Mouse (Mus musculus): Measurements from ENCODE around the gene Phlda3.

DNA sequence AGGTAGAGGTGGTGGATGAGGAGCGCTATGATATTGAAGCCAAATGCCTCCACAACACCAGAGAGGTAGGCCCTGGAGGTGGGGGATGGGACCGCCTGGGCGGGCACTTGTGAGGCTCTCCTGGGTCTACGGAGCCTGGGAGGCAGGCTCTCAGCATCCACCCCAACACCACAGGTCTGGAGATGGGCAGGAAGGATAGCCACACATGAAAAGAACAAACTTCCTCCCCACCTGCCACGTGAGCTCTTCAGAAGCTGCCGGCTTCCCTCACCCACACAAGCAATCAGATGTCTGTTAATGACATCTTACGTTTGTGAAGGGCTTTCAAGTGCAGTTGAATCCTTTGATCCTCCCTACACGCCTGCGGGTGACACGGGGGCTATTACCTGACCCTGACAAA, 41.6 kb downstream of the Phlda3 start:
- no peak for TF ChIP-seq POLR2A (IDR thresholded peaks at IDR 0.05; ENCODE audit: low read depth, low read length)
- no peak for TF ChIP-seq CTCF (conservative IDR thresholded peaks at IDR 0.05; ENCODE audit: insufficient read depth, insufficient read length, low read depth, low read length)

Data from kidney, adult 2 months (tissue).